Mouse (Mus musculus) midbrain, embryonic 13.5 days (tissue): ENCODE measurements at regions not wholly inside any gene's neighbourhood (a gene's known extent, or its start where the extent isn't known, plus 50 kb on each side); places are given as distances from the start of the nearest gene placed in this dataset.
A peak's percentile ranks its signal among the peaks of the same experiment; 100 is the strongest.

Source experiments
- ATAC-seq: fragments of 200-750 bp; cut with Nextera tagmentation; 2 replicates; pipeline ENCODE4 v1.8.0; 2017; ENCODE audit warnings: mild to moderate bottlenecking, moderate TSS enrichment, moderate library complexity
- H3K27ac ChIP-seq: fragments of 300-500 bp; sonication (generic); 2 replicates; pipeline ENCODE4 v1.5.1; 2015; ENCODE audit warnings: inconsistent platforms, mild to moderate bottlenecking, moderate library complexity
- H3K27me3 ChIP-seq: fragments of 300-500 bp; sonication (generic); 2 replicates; pipeline ENCODE4 v1.6.1; 2015; ENCODE audit warnings: mild to moderate bottlenecking, inconsistent platforms
- H3K36me3 ChIP-seq: fragments of 300-500 bp; sonication (generic); 2 replicates; pipeline ENCODE4 v1.6.1; 2015; ENCODE audit warnings: mild to moderate bottlenecking, inconsistent platforms
- H3K4me1 ChIP-seq: fragments of 300-500 bp; sonication (generic); replicated peaks from 2 replicates; pipeline ENCODE4 v1.6.1; 2015; ENCODE audit warnings: inconsistent platforms
- H3K4me2 ChIP-seq: fragments of 300-500 bp; sonication (generic); replicated peaks from 2 replicates; pipeline ENCODE4 v1.6.1; 2015; ENCODE audit warnings: moderate library complexity, mild to moderate bottlenecking, inconsistent platforms
- H3K4me3 ChIP-seq: fragments of 300-500 bp; sonication (generic); replicated peaks from 2 replicates; pipeline ENCODE4 v1.5.1; 2015; ENCODE audit warnings: mild to moderate bottlenecking, inconsistent platforms
- H3K9ac ChIP-seq: fragments of 300-500 bp; sonication (generic); replicated peaks from 2 replicates; pipeline ENCODE4 v1.6.1; 2015; ENCODE audit warnings: mild to moderate bottlenecking, inconsistent platforms
- H3K9me3 ChIP-seq: fragments of 300-500 bp; sonication (generic); 2 replicates; pipeline ENCODE4 v1.6.1; 2016; ENCODE audit warnings: mild to moderate bottlenecking, inconsistent platforms
- WGBS: fragments of 180-500 bp; shearing (Covaris S2); methylation state at CpG from one replicate; pipeline ENCODE4 v1.1.7; 2015; 5-methylcytosine and 5-hydroxymethylcytosine counted together

- peaks cover 75% of the 10 kb centered on the region for H3K4me1 ChIP-seq
- no peaks in the 10 kb centered on the region for H3K36me3 ChIP-seq
- WGBS, result 5% methylated on average over 6 of the region's 6 CpGs
- no peaks in the 10 kb centered on the region for H3K9me3 ChIP-seq
- H3K9ac ChIP-seq, result 0 out of 2 replicates have a peak overlapping the region, but pooled peaks have one; percentile 36
- peak overlapping the region; percentile 41 for H3K4me2 ChIP-seq
- H3K4me3 ChIP-seq, result 0 out of 2 replicates have a peak overlapping the region, but pooled peaks have one; percentile 5
- no peaks in the 10 kb centered on the region for H3K27me3 ChIP-seq
- peak overlapping the region; percentile 92 for H3K27ac ChIP-seq
- peak; percentile 24; the same call in 1 of the 2 replicates for ATAC-seq
Measured at GRCm38 (mm10) chr12:79925704-79926588, 186.9 kb downstream of the Zfp36l1 start.

- Histone ChIP-seq H3K9me3 (no peaks in the 10 kb centered on the region; the same call in 1 of the 2 replicates), H3K4me2 (peak overlapping the region; percentile 41), H3K36me3 (no peaks in the 10 kb centered on the region), H3K4me1 (peaks cover 78% of the 10 kb centered on the region), H3K9ac (peak overlapping the region; percentile 36; the same call in 1 of the 2 replicates), H3K4me3 (peak overlapping the region; percentile 5; the same call in 1 of the 2 replicates), H3K27ac (peak overlapping the region; percentile 92), H3K27me3 (no peaks in the 10 kb centered on the region)
- ATAC-seq, result peak; percentile 87
- 2% methylated on average over 16 of the region's 16 CpGs for whole genome bisulfite sequencing
Measured at GRCm38 (mm10) chr12:79924921-79925703, 187.7 kb downstream of the Zfp36l1 start.

GRCm38 (mm10) chr12:79923811-79924210 lies 189.0 kb downstream of the Zfp36l1 start:
- H3K4me1 ChIP-seq, result peaks cover 75% of the 10 kb centered on the region
- no peaks in the 10 kb centered on the region for H3K36me3 ChIP-seq
- H3K9me3 ChIP-seq, result no peaks in the 10 kb centered on the region; the same call in 1 of the 2 replicates
- H3K27ac ChIP-seq, result peak overlapping the region; percentile 92
- WGBS, result 86% methylated on average over 6 of the region's 6 CpGs
- no peak overlapping the region for H3K4me3 ChIP-seq
- H3K9ac ChIP-seq, result no peak overlapping the region
- H3K27me3 ChIP-seq, result no peaks in the 10 kb centered on the region
- no peak overlapping the region for H3K4me2 ChIP-seq
- ATAC-seq, result no peak

GRCm38 (mm10) chr12:79921786-79922185 lies 191.0 kb downstream of the Zfp36l1 start:
- H3K27ac ChIP-seq, result peak overlapping the region; percentile 61
- no peaks in the 10 kb centered on the region for H3K27me3 ChIP-seq
- H3K9ac ChIP-seq, result no peak overlapping the region
- 21% methylated on average over 5 of the region's 5 CpGs for WGBS
- H3K9me3 ChIP-seq, result no peaks in the 10 kb centered on the region; the same call in 1 of the 2 replicates
- peaks cover 62% of the 10 kb centered on the region for H3K4me1 ChIP-seq
- ATAC-seq, result no peak
- no peaks in the 10 kb centered on the region for H3K36me3 ChIP-seq
- H3K4me2 ChIP-seq, result no peak overlapping the region
- H3K4me3 ChIP-seq, result no peak overlapping the region

- H3K36me3 ChIP-seq, result no peaks in the 10 kb centered on the region
- H3K9ac ChIP-seq, result no peak overlapping the region
- no peak overlapping the region for H3K4me3 ChIP-seq
- 87% methylated on average over 5 of the region's 5 CpGs for WGBS
- H3K4me2 ChIP-seq, result no peak overlapping the region
- H3K27ac ChIP-seq, result no peak overlapping the region
- peaks cover 34% of the 10 kb centered on the region for H3K4me1 ChIP-seq
- no peaks in the 10 kb centered on the region; the same call in 1 of the 2 replicates for H3K9me3 ChIP-seq
- ATAC-seq, result no peak
- no peaks in the 10 kb centered on the region for H3K27me3 ChIP-seq
Measured at GRCm38 (mm10) chr12:79918983-79919382, 193.8 kb downstream of the Zfp36l1 start.

GRCm38 (mm10) chr12:79917634-79918289 lies 195.1 kb downstream of the Zfp36l1 start:
- no peak overlapping the region for H3K4me3 ChIP-seq
- WGBS, result 44% methylated on average over 10 of the region's 10 CpGs
- no peak overlapping the region for H3K4me2 ChIP-seq
- H3K27ac ChIP-seq, result no peak overlapping the region
- H3K9me3 ChIP-seq, result no peaks in the 10 kb centered on the region; the same call in 1 of the 2 replicates
- H3K27me3 ChIP-seq, result no peaks in the 10 kb centered on the region
- H3K9ac ChIP-seq, result no peak overlapping the region
- peaks cover 29% of the 10 kb centered on the region for H3K4me1 ChIP-seq
- no peaks in the 10 kb centered on the region for H3K36me3 ChIP-seq
- ATAC-seq, result no peak

- ATAC-seq, result no peak
- Histone ChIP-seq H3K4me3 (no peak overlapping the region), H3K36me3 (no peaks in the 10 kb centered on the region), H3K4me1 (peaks cover 25% of the 10 kb centered on the region), H3K9me3 (no peaks in the 10 kb centered on the region; the same call in 1 of the 2 replicates), H3K9ac (no peak overlapping the region), H3K27me3 (no peaks in the 10 kb centered on the region), H3K4me2 (no peak overlapping the region), H3K27ac (no peak overlapping the region)
- 81% methylated on average over 5 of the region's 5 CpGs for WGBS
Measured at GRCm38 (mm10) chr12:79916896-79917633, 195.7 kb downstream of the Zfp36l1 start.

GRCm38 (mm10) chr12:79913898-79914297 lies 198.9 kb downstream of the Zfp36l1 start:
- ATAC-seq, result no peak
- WGBS, result 81% methylated on average over 6 of the region's 6 CpGs
- Histone ChIP-seq H3K27ac (no peak overlapping the region), H3K9ac (no peak overlapping the region), H3K4me1 (peaks cover 32% of the 10 kb centered on the region), H3K27me3 (no peaks in the 10 kb centered on the region), H3K9me3 (no peaks in the 10 kb centered on the region), H3K4me2 (no peak overlapping the region), H3K4me3 (no peak overlapping the region), H3K36me3 (no peaks in the 10 kb centered on the region)

- Histone ChIP-seq H3K36me3 (no peaks in the 10 kb centered on the region), H3K4me3 (no peak overlapping the region), H3K27ac (peak overlapping the region; percentile 84; the same call in 1 of the 2 replicates), H3K27me3 (no peaks in the 10 kb centered on the region), H3K4me2 (no peak overlapping the region), H3K4me1 (peaks cover 31% of the 10 kb centered on the region), H3K9ac (no peak overlapping the region), H3K9me3 (no peaks in the 10 kb centered on the region)
- 96% methylated on average over 10 of the region's 10 CpGs for WGBS
- no peak for ATAC-seq
Measured at GRCm38 (mm10) chr12:79912281-79913063, 200.3 kb downstream of the Zfp36l1 start.

- Histone ChIP-seq H3K4me2 (no peak overlapping the region), H3K9ac (no peak overlapping the region), H3K9me3 (no peaks in the 10 kb centered on the region), H3K27ac (peak overlapping the region; percentile 84), H3K4me1 (peaks cover 28% of the 10 kb centered on the region), H3K4me3 (no peak overlapping the region), H3K36me3 (no peaks in the 10 kb centered on the region), H3K27me3 (no peaks in the 10 kb centered on the region)
- 4% methylated on average over 15 of the region's 15 CpGs for WGBS
- peak; percentile 83 for ATAC-seq
Measured at GRCm38 (mm10) chr12:79910884-79911759, 201.7 kb downstream of the Zfp36l1 start.
